Mouse (Mus musculus): ENCODE data around the gene Rgs6.

DNA sequence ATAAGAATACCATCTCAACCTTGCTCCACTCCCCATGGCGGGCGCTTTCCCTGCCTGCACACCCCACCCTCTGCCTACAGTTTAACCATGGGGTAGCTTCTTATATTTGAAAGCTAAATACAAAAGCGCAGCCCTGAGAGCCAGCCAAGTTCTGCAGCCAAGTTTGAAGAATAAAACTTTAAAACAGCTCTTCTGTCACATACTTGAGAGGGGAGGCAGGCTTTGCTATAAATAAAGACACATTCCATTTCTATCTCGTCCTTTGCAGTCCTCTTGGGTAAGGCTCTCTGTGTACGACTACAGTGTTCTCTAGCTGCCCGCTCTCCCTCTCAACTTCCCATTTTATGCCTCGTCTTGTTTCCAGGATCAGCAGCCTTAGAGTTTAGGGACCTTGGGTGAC lies 76.5 kb downstream of the Rgs6 start:
- TF ChIP-seq CTCF (IDR thresholded peaks at IDR 0.05; ENCODE audit: borderline replicate concordance, extremely low read depth, insufficient read depth, insufficient read length), result no peak
- TF ChIP-seq POLR2A (IDR thresholded peaks at IDR 0.05; ENCODE audit: borderline replicate concordance, extremely low read depth, insufficient read depth, insufficient read length, poor library complexity, severe bottlenecking), result no peak

All from brain, embryonic 14.5 days (tissue).